Mouse (Mus musculus) large intestine, adult 2 months (tissue): ENCODE data around the gene P2rx4. TPM values are rescaled to one million over a fixed set of nuclear protein-coding genes. Genes with fewer than 3 reads are reported as not detected.

Experiments used
- DNase-seq: peaks from one replicate; pipeline ENCODE4 v3.0.0-alpha.2; 2012; ENCODE audit warnings: low read depth, low spot score
- WGBS: fragments of 180-500 bp; shearing (Covaris S2); methylation state at CpG from one replicate; pipeline ENCODE4 v1.1.7; 2018; 5-methylcytosine and 5-hydroxymethylcytosine counted together
- polyA plus RNA-seq: library from polyadenylated mRNA; depleted of rRNA; stranded (reverse); fragments of >200 nt; gene quantifications from 2 replicates; pipeline ENCODE4 v1.2.3, GENCODE M21; 2012

Gene P2rx4
- polyA plus RNA-seq, 1 experiment = 62.4 TPM

GRCm38 (mm10) chr5:122747950-122748349 lies 40.6 kb downstream of the P2rx4 start:
- 90% methylated on average over 7 of the region's 7 CpGs for WGBS
- DNase-seq = no peak

- WGBS = 74% methylated on average over 16 of the region's 16 CpGs
- no peak for DNase-seq
Observed at GRCm38 (mm10) chr5:122754477-122754876, 47.1 kb downstream of the P2rx4 start.

GRCm38 (mm10) chr5:122755620-122756019 lies 48.3 kb downstream of the P2rx4 start:
- DNase-seq = no peak
- WGBS = 97% methylated on average over 4 of the region's 4 CpGs

GRCm38 (mm10) chr5:122756144-122756543 lies 48.8 kb downstream of the P2rx4 start:
- WGBS = 83% methylated on average over 6 of the region's 6 CpGs
- DNase-seq = no peak

- WGBS = 81% methylated on average over 7 of the region's 7 CpGs
- DNase-seq = no peak
Observed at GRCm38 (mm10) chr5:122756680-122757079, 49.3 kb downstream of the P2rx4 start.

- no peak for DNase-seq
- WGBS = 82% methylated on average over 29 of the region's 29 CpGs
Observed at GRCm38 (mm10) chr5:122763271-122764031, 56.1 kb downstream of the P2rx4 start.

- no peak for DNase-seq
- WGBS = 71% methylated on average over 10 of the region's 10 CpGs
Observed at GRCm38 (mm10) chr5:122764032-122764464, 56.7 kb downstream of the P2rx4 start.

- 89% methylated on average over 11 of the region's 11 CpGs for WGBS
- DNase-seq = no peak
Observed at GRCm38 (mm10) chr5:122767283-122767682, 59.9 kb downstream of the P2rx4 start.

GRCm38 (mm10) chr5:122769101-122769568 lies 61.8 kb downstream of the P2rx4 start:
- DNase-seq = no peak
- WGBS = 80% methylated on average over 15 of the region's 15 CpGs

- DNase-seq = no peak
- WGBS = 80% methylated on average over 7 of the region's 7 CpGs
Observed at GRCm38 (mm10) chr5:122770304-122770703, 63.0 kb downstream of the P2rx4 start.

GRCm38 (mm10) chr5:122770806-122771261 lies 63.5 kb downstream of the P2rx4 start:
- 56% methylated on average over 10 of the region's 10 CpGs for WGBS
- DNase-seq = no peak

GRCm38 (mm10) chr5:122771428-122771827 lies 64.1 kb downstream of the P2rx4 start:
- 84% methylated on average over 9 of the region's 9 CpGs for WGBS
- no peak for DNase-seq

- WGBS = 73% methylated on average over 11 of the region's 11 CpGs
- DNase-seq = no peak
Observed at GRCm38 (mm10) chr5:122773756-122774155, 66.4 kb downstream of the P2rx4 start.

- WGBS = 59% methylated on average over 28 of the region's 28 CpGs
- no peak for DNase-seq
Observed at GRCm38 (mm10) chr5:122774743-122775611, 67.6 kb downstream of the P2rx4 start.

- DNase-seq = no peak
Observed at GRCm38 (mm10) chr5:122775646-122776286, 68.4 kb downstream of the P2rx4 start.

GRCm38 (mm10) chr5:122777322-122777721 lies 70.0 kb downstream of the P2rx4 start:
- WGBS = 60% methylated on average over 2 of the region's 2 CpGs
- no peak for DNase-seq

More at GRCm38 (mm10) chr5:122775646-122776286, 68.4 kb downstream of the P2rx4 start:
- WGBS = 73% methylated on average over 14 of the region's 14 CpGs

- DNase-seq = no peak
- WGBS = 5% methylated on average over 55 of the region's 55 CpGs
Observed at GRCm38 (mm10) chr5:122778231-122779226, 71.2 kb downstream of the P2rx4 start.
